Mouse (Mus musculus): Measurements from ENCODE around the gene Majin.

DNA sequence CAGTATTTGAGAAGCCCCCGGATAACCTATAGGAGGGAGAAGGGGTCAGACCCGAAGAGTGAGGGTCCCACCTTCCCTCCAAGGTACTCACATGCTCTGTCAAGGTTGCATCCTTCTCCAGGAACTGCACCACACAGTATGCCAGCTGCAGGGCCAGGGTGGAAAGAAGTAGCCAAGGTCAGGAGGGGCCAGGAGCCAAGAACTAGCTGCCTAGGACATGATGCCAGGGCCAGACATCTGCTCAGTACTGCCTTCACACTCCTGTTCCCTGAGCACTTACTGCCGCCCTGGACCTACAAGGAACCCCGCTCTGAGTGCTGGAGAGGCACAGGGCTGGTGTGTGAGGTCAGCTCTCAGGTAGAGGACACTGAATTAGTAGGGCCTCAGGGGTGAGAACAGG is 46.2 kb downstream of the Majin start:
- TF ChIP-seq POLR2A (IDR thresholded peaks at IDR 0.05; ENCODE audit: low read depth, low read length), result no peak
- no peak for TF ChIP-seq CTCF (IDR thresholded peaks at IDR 0.05; ENCODE audit: extremely low read depth, insufficient read depth, insufficient read length, insufficient replicate concordance)

Measured in spleen, adult 2 months (tissue).